Mouse (Mus musculus) forebrain, embryonic 14.5 days (tissue): ENCODE data around the gene 9530053A07Rik. TPM values are rescaled to one million over a fixed set of nuclear protein-coding genes. Genes with fewer than 3 reads are reported as not detected.

ENCODE experiments used
- ATAC-seq: fragments of 200-750 bp; cut with Nextera tagmentation; 2 replicates; pipeline ENCODE4 v1.8.0; 2017; ENCODE audit warnings: mild to moderate bottlenecking, moderate library complexity
- DNase-seq: peaks from one replicate; pipeline ENCODE4 v3.0.0-alpha.2; 2015; ENCODE audit warnings: low spot score
- H3K27ac ChIP-seq: fragments of 300-500 bp; sonication (generic); 2 replicates; pipeline ENCODE4 v1.5.1; 2014; ENCODE audit warnings: low read depth, mild to moderate bottlenecking, control low read depth, low read length, moderate library complexity
- H3K27me3 ChIP-seq: fragments of 300-500 bp; sonication (generic); replicated peaks from 2 replicates; pipeline ENCODE4 v1.6.1; 2014; ENCODE audit warnings: low read length, control low read depth, mixed read lengths; ENCODE audit not compliant: control insufficient read depth, insufficient read depth
- H3K36me3 ChIP-seq: fragments of 300-500 bp; sonication (generic); 2 replicates; pipeline ENCODE4 v1.6.1; 2014; ENCODE audit warnings: low read length, control low read depth; ENCODE audit not compliant: control insufficient read depth, insufficient read depth
- H3K4me1 ChIP-seq: fragments of 300-500 bp; sonication (generic); 2 replicates; pipeline ENCODE4 v1.6.1; 2014; ENCODE audit warnings: antibody characterized with exemption, low read length, control low read depth; ENCODE audit not compliant: control insufficient read depth, insufficient read depth
- H3K4me2 ChIP-seq: fragments of 300-500 bp; sonication (generic); 2 replicates; pipeline ENCODE4 v1.6.1; 2014; ENCODE audit warnings: mild to moderate bottlenecking, control low read depth, low read length
- H3K4me3 ChIP-seq: fragments of 300-500 bp; sonication (generic); 2 replicates; pipeline ENCODE4 v1.5.1; 2014; ENCODE audit warnings: low read depth, low read length, control low read depth
- H3K9ac ChIP-seq: fragments of 300-500 bp; sonication (generic); 2 replicates; pipeline ENCODE4 v1.6.1; 2014; ENCODE audit warnings: mild to moderate bottlenecking, low read length, control low read depth, moderate library complexity
- H3K9me3 ChIP-seq: fragments of 300-500 bp; sonication (generic); replicated peaks from 2 replicates; pipeline ENCODE4 v1.6.1; 2016; ENCODE audit warnings: low read length, control low read depth, mixed read lengths; ENCODE audit not compliant: control insufficient read depth
- WGBS: fragments of 180-500 bp; shearing (Covaris S2); extraction: QIAGEN DNeasy Blood & Tissue Kit; methylation state at CpG from one replicate; pipeline ENCODE4 v1.1.7; 2014; 5-methylcytosine and 5-hydroxymethylcytosine counted together
- polyA plus RNA-seq: library from polyadenylated mRNA; unstranded; fragments of >200 nt; fragmentation: Nextera tagmentation; extraction: Ambion mirVana; gene quantifications from 2 replicates; pipeline ENCODE4 v1.2.1, GENCODE M21; 2014

9530053A07Rik gene
- polyA plus RNA-seq, 1 experiment from 2014 or later = 0.03 TPM

- H3K9ac ChIP-seq = no peak overlapping the region
- 76% methylated on average over 4 of the region's 4 CpGs for WGBS
- DNase-seq (no peak), ATAC-seq (no peak)
- H3K36me3 ChIP-seq = no peaks in the 10 kb centered on the region
- no peak overlapping the region for H3K4me3 ChIP-seq
- no peaks in the 10 kb centered on the region for H3K9me3 ChIP-seq
- no peak overlapping the region for H3K4me2 ChIP-seq
- H3K27me3 ChIP-seq = no peaks in the 10 kb centered on the region
- H3K4me1 ChIP-seq = no peaks in the 10 kb centered on the region
- no peak overlapping the region for H3K27ac ChIP-seq
Observed at GRCm38 (mm10) chr7:28206044-28206600, 76.9 kb downstream of the 9530053A07Rik start.

- ATAC-seq = peak; percentile 32; the same call in 1 of the 2 replicates
- no peaks in the 10 kb centered on the region for H3K9me3 ChIP-seq
- H3K4me2 ChIP-seq = peak overlapping the region; percentile 52
- no peaks in the 10 kb centered on the region for H3K36me3 ChIP-seq
- DNase-seq = no peak
- H3K27ac ChIP-seq = no peak overlapping the region
- H3K27me3 ChIP-seq = no peaks in the 10 kb centered on the region
- H3K4me1 ChIP-seq = no peaks in the 10 kb centered on the region
- WGBS = 48% methylated on average over 12 of the region's 12 CpGs
- peak overlapping the region; percentile 18 for H3K4me3 ChIP-seq
- peak overlapping the region; percentile 53 for H3K9ac ChIP-seq
Observed at GRCm38 (mm10) chr7:28208396-28208987, 79.2 kb downstream of the 9530053A07Rik start.

GRCm38 (mm10) chr7:28208988-28209508, 79.8 kb downstream of the 9530053A07Rik start:
- peak; percentile 75; the same call in 1 of the 2 replicates for ATAC-seq
- no peak overlapping the region for H3K27ac ChIP-seq
- DNase-seq = peak; percentile 90
- peak overlapping the region; percentile 52 for H3K4me2 ChIP-seq
- H3K4me1 ChIP-seq = no peaks in the 10 kb centered on the region
- no peaks in the 10 kb centered on the region for H3K27me3 ChIP-seq
- H3K4me3 ChIP-seq = peak overlapping the region; percentile 18
- 59% methylated on average over 19 of the region's 19 CpGs for WGBS
- no peaks in the 10 kb centered on the region for H3K9me3 ChIP-seq
- H3K36me3 ChIP-seq = no peaks in the 10 kb centered on the region
- peak overlapping the region; percentile 53 for H3K9ac ChIP-seq

GRCm38 (mm10) chr7:28210731-28211130, 81.5 kb downstream of the 9530053A07Rik start:
- Histone ChIP-seq H3K36me3 (no peaks in the 10 kb centered on the region), H3K27ac (no peak overlapping the region), H3K9ac (no peak overlapping the region), H3K9me3 (no peaks in the 10 kb centered on the region), H3K4me1 (no peaks in the 10 kb centered on the region), H3K4me2 (no peak overlapping the region), H3K27me3 (no peaks in the 10 kb centered on the region), H3K4me3 (no peak overlapping the region)
- WGBS = 52% methylated on average over 5 of the region's 5 CpGs
- no peak for ATAC-seq
- no peak for DNase-seq

GRCm38 (mm10) chr7:28214142-28214541, 84.9 kb downstream of the 9530053A07Rik start:
- DNase-seq (peak; percentile 18), ATAC-seq (no peak)
- Histone ChIP-seq H3K27ac (no peak overlapping the region), H3K4me2 (no peak overlapping the region), H3K4me3 (no peak overlapping the region), H3K4me1 (no peaks in the 10 kb centered on the region), H3K9me3 (no peaks in the 10 kb centered on the region), H3K9ac (no peak overlapping the region), H3K36me3 (no peaks in the 10 kb centered on the region), H3K27me3 (no peaks in the 10 kb centered on the region)
- WGBS = 43% methylated on average over 10 of the region's 10 CpGs

Other genes starting within 250 kb of the 9530053A07Rik start
- 11.7 and 15.1 TPM in 2 replicates for gene Zfp974, start 200.0 kb upstream of the 9530053A07Rik start, polyA plus RNA-seq
- 17.8 and 17.9 TPM in 2 replicates for gene Zfp780b, start 150.3 kb upstream of the 9530053A07Rik start, polyA plus RNA-seq
- gene Zfp850, start 115.4 kb upstream of the 9530053A07Rik start, polyA plus RNA-seq = 7.7 and 9.5 TPM in 2 replicates
- gene Psmc4, start 79.4 kb upstream of the 9530053A07Rik start, polyA plus RNA-seq = 380 and 381 TPM in 2 replicates
- gene Fcgbp, start 58.2 kb upstream of the 9530053A07Rik start, polyA plus RNA-seq = 0.20 and 0.28 TPM in 2 replicates
- gene Fbl, start 40.2 kb downstream of the 9530053A07Rik start, polyA plus RNA-seq = 36.0 and 38.3 TPM in 2 replicates
- 9.9 and 13.7 TPM in 2 replicates for gene Dyrk1b, start 50.0 kb downstream of the 9530053A07Rik start, polyA plus RNA-seq
- 6.0 and 8.6 TPM in 2 replicates for gene Eid2, start 138.4 kb downstream of the 9530053A07Rik start, polyA plus RNA-seq
- 33.3 and 35.1 TPM in 2 replicates for gene Eid2b, start 148.3 kb downstream of the 9530053A07Rik start, polyA plus RNA-seq
- 0.22 and 0.23 TPM in 2 replicates for gene Selenov, start 161.7 kb downstream of the 9530053A07Rik start, polyA plus RNA-seq
- gene Dll3, start 172.8 kb downstream of the 9530053A07Rik start, polyA plus RNA-seq = 14.2 and 16.3 TPM in 2 replicates
- gene Timm50, start 182.6 kb downstream of the 9530053A07Rik start, polyA plus RNA-seq = 163 and 171 TPM in 2 replicates
- 62.6 and 77.8 TPM in 2 replicates for gene Supt5, start 209.3 kb downstream of the 9530053A07Rik start, polyA plus RNA-seq
- gene Rps16, start 221.2 kb downstream of the 9530053A07Rik start, polyA plus RNA-seq = 539 and 750 TPM in 2 replicates
- 17.7 and 27.5 TPM in 2 replicates for gene Plekhg2, start 243.1 kb downstream of the 9530053A07Rik start, polyA plus RNA-seq